Mouse (Mus musculus) MN1 (cell line): ENCODE results near the gene Frem2.

ENCODE experiments used
- DNase-seq: peaks from one replicate; pipeline ENCODE4 v3.0.0-alpha.2; 2016; ENCODE audit warnings: low spot score

Frem2 gene

DNA sequence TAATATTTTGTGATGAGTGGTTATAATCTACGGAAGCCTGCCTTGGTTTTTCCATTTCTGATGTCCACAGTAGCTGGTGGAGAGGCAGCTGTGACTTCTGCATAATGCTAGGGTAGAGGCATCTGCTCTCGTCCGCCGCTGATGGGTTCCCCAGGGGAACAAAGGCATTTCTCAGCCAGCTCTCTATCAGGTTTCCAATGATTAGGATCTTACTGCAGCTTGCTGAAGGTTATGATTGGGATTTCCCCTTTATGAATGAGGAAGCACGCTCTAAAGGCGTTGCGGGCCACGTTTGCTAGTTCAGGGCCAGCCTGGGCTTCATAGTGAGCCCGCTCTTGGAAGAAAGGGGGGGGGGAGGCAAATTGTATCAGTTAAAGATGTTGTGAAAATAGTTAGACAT is 190.7 kb downstream of the Frem2 start:
- DNase-seq, result peak; percentile 61

DNA sequence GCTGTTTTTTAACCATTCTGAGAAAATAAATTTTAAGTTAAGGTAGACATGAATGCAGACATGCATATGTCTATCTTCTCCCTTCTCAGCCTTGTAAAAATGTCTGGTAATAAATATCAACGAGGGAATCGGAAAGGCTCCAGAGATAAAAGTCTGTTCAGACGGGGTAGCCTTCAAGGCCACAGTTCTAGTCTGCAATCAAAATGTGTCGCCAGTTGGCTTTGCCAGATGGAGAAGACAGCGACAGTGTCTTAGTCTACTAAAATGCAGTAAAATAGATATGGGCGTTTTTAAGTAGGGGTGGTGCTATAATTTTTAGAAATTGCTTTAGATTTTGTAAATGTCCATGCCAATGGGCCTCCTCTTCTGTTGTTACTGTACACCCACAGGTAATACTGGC is 191.8 kb downstream of the Frem2 start:
- no peak for DNase-seq

DNA sequence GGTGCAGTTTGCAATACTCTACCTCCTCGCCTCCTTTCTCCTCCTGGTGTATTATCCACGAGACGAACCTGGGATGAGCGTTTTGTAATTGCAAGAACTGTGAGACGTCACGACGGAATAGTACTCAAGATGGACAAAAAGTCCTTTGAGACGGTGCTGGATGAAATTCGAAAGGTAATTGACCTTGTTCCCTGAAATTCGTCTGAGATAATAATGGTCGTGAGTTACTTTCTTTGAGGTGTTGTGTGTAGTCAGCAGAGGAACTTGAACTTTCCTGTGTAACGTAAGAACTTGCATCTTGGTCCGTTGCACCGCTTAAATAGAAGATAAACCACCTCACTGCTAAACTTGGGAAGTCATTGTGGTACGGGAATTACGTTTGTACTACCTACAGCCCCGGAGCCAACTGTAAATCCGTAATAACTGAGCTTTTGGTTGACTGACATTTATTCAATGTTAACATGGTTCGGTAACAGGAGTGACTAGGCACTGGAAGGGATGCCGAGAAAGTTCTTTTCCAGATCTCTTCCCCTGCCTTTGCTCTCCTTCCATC is 192.9 kb downstream of the Frem2 start:
- DNase-seq, result no peak
